Mouse (Mus musculus) olfactory bulb, adult 2 months (tissue): ENCODE data around the gene Cryzl2.

Source experiments
- CTCF ChIP-seq: fragments of 200-500 bp; IDR thresholded peaks from 2 replicates; pipeline ENCODE4 v1.5.1; 2012; ENCODE audit warnings: low read depth, mild to moderate bottlenecking, low read length, moderate library complexity; ENCODE audit not compliant: insufficient read depth
- POLR2A ChIP-seq: fragments of 200-500 bp; IDR thresholded peaks from 2 replicates; pipeline ENCODE4 v1.6.1; 2012; ENCODE audit warnings: mild to moderate bottlenecking, low read depth, low read length, moderate library complexity; ENCODE audit not compliant: insufficient read depth

- TF ChIP-seq POLR2A (no peak), CTCF (no peak)
Measured at GRCm38 (mm10) chr1:157458421-157459208, at the start of gene Cryzl2.
